Mouse (Mus musculus) forebrain, postnatal 0 days (tissue): Measurements from ENCODE around the gene Tacr2. TPM values are rescaled to one million over a fixed set of nuclear protein-coding genes. Genes with fewer than 3 reads are reported as not detected.

Experiments used
- ATAC-seq: fragments of 200-750 bp; cut with Nextera tagmentation; 2 replicates; pipeline ENCODE4 v1.8.0; 2017; ENCODE audit warnings: mild to moderate bottlenecking, moderate library complexity
- DNase-seq: peaks from one replicate; pipeline ENCODE4 v3.0.0-alpha.2; 2015
- H3K27ac ChIP-seq: fragments of 300-500 bp; sonication (generic); 2 replicates; pipeline ENCODE4 v1.5.1; 2014; ENCODE audit warnings: low read depth, mild to moderate bottlenecking, antibody characterized with exemption, low read length, moderate library complexity, mixed read lengths
- H3K27me3 ChIP-seq: fragments of 300-500 bp; sonication (generic); 2 replicates; pipeline ENCODE4 v1.6.1; 2014; ENCODE audit warnings: mild to moderate bottlenecking, low read length, mixed read lengths; ENCODE audit not compliant: insufficient read depth
- H3K36me3 ChIP-seq: fragments of 300-500 bp; sonication (generic); 2 replicates; pipeline ENCODE4 v1.6.1; 2014; ENCODE audit warnings: mild to moderate bottlenecking, moderate library complexity; ENCODE audit not compliant: insufficient read depth
- H3K4me1 ChIP-seq: fragments of 300-500 bp; sonication (generic); 2 replicates; pipeline ENCODE4 v1.6.1; 2014; ENCODE audit warnings: antibody characterized with exemption; ENCODE audit not compliant: insufficient read depth
- H3K4me2 ChIP-seq: fragments of 300-500 bp; sonication (generic); 2 replicates; pipeline ENCODE4 v1.6.1; 2014; ENCODE audit warnings: low read depth, mild to moderate bottlenecking, moderate library complexity
- H3K4me3 ChIP-seq: fragments of 300-500 bp; sonication (generic); 2 replicates; pipeline ENCODE4 v1.5.1; 2014; ENCODE audit warnings: low read depth, low read length, mixed read lengths
- H3K9ac ChIP-seq: fragments of 300-500 bp; sonication (generic); 2 replicates; pipeline ENCODE4 v1.6.1; 2014; ENCODE audit warnings: mild to moderate bottlenecking
- H3K9me3 ChIP-seq: fragments of 300-500 bp; sonication (generic); 2 replicates; pipeline ENCODE4 v1.6.1; 2016; ENCODE audit warnings: low read length
- CTCF ChIP-seq: sonication (generic); IDR thresholded peaks from 2 replicates; pipeline ENCODE4 v1.5.1; 2016; ENCODE audit warnings: antibody characterized with exemption, control low read depth, low read depth
- WGBS: fragments of 180-500 bp; shearing (Covaris S2); extraction: QIAGEN DNeasy Blood & Tissue Kit; methylation state at CpG from one replicate; pipeline ENCODE4 v1.1.7; 2014; 5-methylcytosine and 5-hydroxymethylcytosine counted together
- polyA plus RNA-seq: library from polyadenylated mRNA; unstranded; fragments of >200 nt; fragmentation: Nextera tagmentation; extraction: Ambion mirVana; gene quantifications from 2 replicates; pipeline ENCODE4 v1.2.1, GENCODE M21; 2015
- total RNA-seq: library from RNA; depleted of rRNA; stranded (reverse); fragments of >200 nt; gene quantifications from 2 replicates; pipeline ENCODE4 v1.2.3, GENCODE M21; 2014; rRNA removed

The Tacr2 gene
- total and polyA plus RNA-seq, 2 experiments from 2014 or later = not detected

GRCm38 (mm10) chr10:62310259-62311039 is 58.2 kb downstream of the Tacr2 start:
- no peak overlapping the region for H3K4me2 ChIP-seq
- no peak overlapping the region for H3K4me3 ChIP-seq
- no peaks in the 10 kb centered on the region for H3K9me3 ChIP-seq
- no peak overlapping the region for H3K9ac ChIP-seq
- no peak for TF ChIP-seq CTCF
- H3K27me3 ChIP-seq = no peaks in the 10 kb centered on the region
- 85% methylated on average over 10 of the region's 10 CpGs for WGBS
- ATAC-seq = no peak
- peaks cover 14% of the 10 kb centered on the region; the same call in 1 of the 2 replicates for H3K36me3 ChIP-seq
- no peak overlapping the region for H3K27ac ChIP-seq
- DNase-seq = no peak
- no peaks in the 10 kb centered on the region for H3K4me1 ChIP-seq

DNA sequence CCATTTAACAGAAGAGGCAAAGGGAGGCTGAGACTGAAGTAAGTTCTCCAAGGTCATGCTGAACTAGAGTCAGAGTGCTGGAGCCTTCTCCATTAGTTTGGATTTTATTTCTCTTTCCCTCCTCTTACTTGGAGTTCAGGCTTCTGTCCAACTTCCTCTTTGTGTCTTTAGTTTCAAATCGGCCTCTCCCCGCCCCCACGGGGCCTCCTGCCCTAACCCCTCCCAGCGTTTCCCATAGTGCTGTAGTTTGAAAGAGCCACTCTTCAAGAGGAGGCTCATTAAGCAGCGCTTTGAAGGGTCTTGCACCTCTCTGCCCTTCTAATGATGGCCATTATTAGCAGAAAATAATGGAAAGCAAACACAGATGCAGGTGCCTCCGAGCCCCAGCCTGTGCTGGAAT is 59.2 kb downstream of the Tacr2 start:
- Histone ChIP-seq H3K27me3 (no peaks in the 10 kb centered on the region), H3K4me3 (no peak overlapping the region), H3K9me3 (no peaks in the 10 kb centered on the region), H3K4me1 (no peaks in the 10 kb centered on the region), H3K36me3 (peaks cover 14% of the 10 kb centered on the region; the same call in 1 of the 2 replicates), H3K27ac (no peak overlapping the region), H3K4me2 (no peak overlapping the region), H3K9ac (no peak overlapping the region)
- ATAC-seq = no peak
- DNase-seq = no peak
- 12% methylated on average over 6 of the region's 6 CpGs for WGBS
- no peak for TF ChIP-seq CTCF

DNA sequence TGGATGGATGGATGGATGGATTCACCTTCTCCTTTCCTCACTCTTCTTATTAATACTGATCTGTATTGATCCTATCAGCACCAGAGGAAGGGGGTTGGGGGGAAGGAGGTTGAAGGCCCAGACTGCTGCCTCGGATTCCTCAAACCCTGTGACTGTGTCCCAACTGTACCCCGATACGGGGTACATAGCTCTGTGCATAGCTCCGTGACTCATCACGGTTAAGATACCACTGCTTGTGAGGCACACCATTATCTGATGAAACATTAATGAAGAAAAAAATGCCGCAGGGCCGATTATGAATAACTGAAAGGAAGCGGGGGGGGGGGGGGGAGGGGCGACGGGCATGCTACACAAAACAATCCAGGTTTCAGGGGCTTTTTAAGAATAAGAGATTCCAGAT is 60.9 kb downstream of the Tacr2 start:
- TF ChIP-seq CTCF = no peak
- H3K4me3 ChIP-seq = no peak overlapping the region
- no peaks in the 10 kb centered on the region for H3K9me3 ChIP-seq
- DNase-seq = no peak
- H3K36me3 ChIP-seq = peaks cover 10% of the 10 kb centered on the region; the same call in 1 of the 2 replicates
- H3K4me1 ChIP-seq = no peaks in the 10 kb centered on the region
- no peak overlapping the region for H3K27ac ChIP-seq
- no peak overlapping the region for H3K9ac ChIP-seq
- H3K27me3 ChIP-seq = no peaks in the 10 kb centered on the region
- ATAC-seq = no peak
- no peak overlapping the region for H3K4me2 ChIP-seq
- WGBS = 60% methylated on average over 10 of the region's 10 CpGs

GRCm38 (mm10) chr10:62313885-62314424 is 61.7 kb downstream of the Tacr2 start:
- H3K36me3 ChIP-seq = peaks cover 10% of the 10 kb centered on the region; the same call in 1 of the 2 replicates
- H3K4me3 ChIP-seq = no peak overlapping the region
- no peak for TF ChIP-seq CTCF
- ATAC-seq (no peak), DNase-seq (no peak)
- 71% methylated on average over 15 of the region's 15 CpGs for WGBS
- no peak overlapping the region for H3K9ac ChIP-seq
- no peak overlapping the region for H3K27ac ChIP-seq
- no peaks in the 10 kb centered on the region for H3K9me3 ChIP-seq
- H3K4me1 ChIP-seq = no peaks in the 10 kb centered on the region
- H3K4me2 ChIP-seq = no peak overlapping the region
- no peaks in the 10 kb centered on the region for H3K27me3 ChIP-seq

Other genes starting within 250 kb of the Tacr2 start
- not detected in 2 replicates for gene Neurog3, start 119.3 kb upstream of the Tacr2 start, total RNA-seq
- not detected in 2 replicates for gene Neurog3, start 119.3 kb upstream of the Tacr2 start, polyA plus RNA-seq
- gene Fam241b, start 108.5 kb upstream of the Tacr2 start, total RNA-seq = 118 and 120 TPM in 2 replicates
- gene Fam241b, start 108.5 kb upstream of the Tacr2 start, polyA plus RNA-seq = 193 and 196 TPM in 2 replicates
- gene Tspan15, start 21.2 kb upstream of the Tacr2 start, total RNA-seq = 7.2 and 11.6 TPM in 2 replicates
- gene Tspan15, start 21.2 kb upstream of the Tacr2 start, polyA plus RNA-seq = 11.6 and 15.2 TPM in 2 replicates
- 86.2 and 90.1 TPM in 2 replicates for gene Hk1, start 127.5 kb downstream of the Tacr2 start, total RNA-seq
- gene Hk1, start 127.5 kb downstream of the Tacr2 start, polyA plus RNA-seq = 109 and 140 TPM in 2 replicates
- 0.23 and 0.57 TPM in 2 replicates for gene Hkdc1, start 170.1 kb downstream of the Tacr2 start, total RNA-seq
- 0.31 and 0.33 TPM in 2 replicates for gene Hkdc1, start 170.1 kb downstream of the Tacr2 start, polyA plus RNA-seq
- 2.0 and 2.2 TPM in 2 replicates for gene 4930507D05Rik, start 197.1 kb downstream of the Tacr2 start, total RNA-seq
- gene 4930507D05Rik, start 197.1 kb downstream of the Tacr2 start, polyA plus RNA-seq = 0.98 and 1.5 TPM in 2 replicates
- 23.5 and 26.0 TPM in 2 replicates for gene Supv3l1, start 197.3 kb downstream of the Tacr2 start, total RNA-seq
- gene Supv3l1, start 197.3 kb downstream of the Tacr2 start, polyA plus RNA-seq = 13.2 and 15.8 TPM in 2 replicates
- gene Vps26a, start 234.4 kb downstream of the Tacr2 start, total RNA-seq = 40.2 and 45.7 TPM in 2 replicates
- 43.1 and 52.1 TPM in 2 replicates for gene Vps26a, start 234.4 kb downstream of the Tacr2 start, polyA plus RNA-seq